Mouse (Mus musculus) bone marrow, adult 2 months (tissue): ENCODE data around the gene Zbtb16.

ENCODE experiments used
- CTCF ChIP-seq: fragments of 200-500 bp; IDR thresholded peaks from 2 replicates; pipeline ENCODE4 v1.5.1; 2011; ENCODE audit warnings: low read length, control low read depth; ENCODE audit not compliant: control insufficient read depth, insufficient read depth
- POLR2A ChIP-seq: fragments of 200-500 bp; IDR thresholded peaks from 2 replicates; pipeline ENCODE4 v1.6.1; 2011; ENCODE audit warnings: low read depth, mild to moderate bottlenecking, control low read depth, low read length, borderline replicate concordance; ENCODE audit not compliant: control insufficient read depth

DNA sequence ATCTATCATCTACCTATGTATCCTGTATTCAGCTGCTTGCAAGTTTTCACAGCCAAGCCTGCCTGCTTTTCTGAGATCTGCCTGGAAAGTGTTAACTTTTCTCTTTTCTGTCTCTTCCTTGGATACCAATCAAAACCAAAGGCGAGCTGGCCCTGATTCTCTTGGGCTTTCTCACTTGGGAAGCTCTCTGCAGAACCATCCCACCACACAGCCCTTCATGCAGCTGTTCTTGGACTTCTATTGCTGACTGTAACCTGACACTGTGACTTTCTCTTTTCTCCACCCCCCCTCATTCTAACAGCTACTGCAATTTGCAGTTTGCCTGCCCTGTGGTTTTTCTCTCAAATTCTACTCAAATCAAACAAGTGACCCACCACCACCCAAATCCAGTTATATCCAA lies 225.0 kb downstream of the Zbtb16 start:
- TF ChIP-seq CTCF (no peak), POLR2A (no peak)
